Mouse (Mus musculus): Measurements from ENCODE around the gene Klf11. TPM values are rescaled to one million over a fixed set of nuclear protein-coding genes. Genes with fewer than 3 reads are reported as not detected.
"Not testable (repeated sequence)": the region's sequence is repeated elsewhere in the genome, so short reads cannot be mapped to it uniquely, and the experiment has no call there.

Klf11 gene
- 1 to 10 TPM; 8.3 to 9.0 TPM for total RNA-seq (2021)

- DNase-seq (ENCODE audit: extremely low spot score in 1 of 2, low spot score in 2 of 2): peak; percentile 95 to 99
- intact Hi-C loops (cut with DNase I): no loop called here
Observed at GRCm38 (mm10) chr12:24651063-24651557, at the start of gene Klf11. Gene Klf11, plus strand, starts transcription at chr12:24651274.

- intact Hi-C loops (cut with DNase I): loop anchor here (5.0 kb wide), 1 partner anchor 86 kb away; no protein-coding TSS in a partner anchor
- peak; percentile 38 to 83 for DNase-seq (ENCODE audit: extremely low spot score in 1 of 2, low spot score in 2 of 2)
Observed at GRCm38 (mm10) chr12:24603266-24603665, 47.8 kb upstream of the Klf11 start.

DNA sequence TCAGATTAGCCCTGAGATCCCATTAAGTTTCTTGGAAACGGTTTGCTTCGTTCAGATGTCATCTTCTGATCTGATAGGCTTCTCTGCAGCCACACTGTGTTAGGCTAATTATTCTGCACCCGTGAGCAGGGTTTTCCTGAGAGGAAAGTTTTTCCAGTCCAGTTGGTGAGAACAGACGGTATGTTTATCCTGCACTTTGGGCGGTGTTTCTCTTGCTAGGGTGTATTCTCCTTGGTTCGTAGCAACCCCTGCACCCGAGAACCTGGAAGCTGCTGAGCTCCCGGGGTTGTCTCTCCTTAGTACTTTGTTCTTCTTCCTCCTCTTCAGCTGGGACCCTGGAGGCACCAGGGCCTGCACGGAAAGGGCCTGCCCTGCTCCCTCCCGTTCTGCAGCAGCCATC is 44.9 kb upstream of the Klf11 start:
- DNase-seq (ENCODE audit: extremely low spot score in 1 of 2, low spot score in 2 of 2): no peak
- intact Hi-C loops (cut with DNase I): loop anchor here (5.0 kb wide), 1 partner anchor 76 kb away; the partner anchor contains the start of gene Cys1

GRCm38 (mm10) chr12:24612591-24612990 is 38.5 kb upstream of the Klf11 start:
- no peak for DNase-seq (ENCODE audit: extremely low spot score in 1 of 2, low spot score in 2 of 2)
- intact Hi-C loops (cut with DNase I): no loop called here

- intact Hi-C loops (cut with DNase I): no loop called here
- no peak for DNase-seq (ENCODE audit: extremely low spot score in 1 of 2, low spot score in 2 of 2)
Observed at GRCm38 (mm10) chr12:24614452-24615075, 36.5 kb upstream of the Klf11 start.

DNA sequence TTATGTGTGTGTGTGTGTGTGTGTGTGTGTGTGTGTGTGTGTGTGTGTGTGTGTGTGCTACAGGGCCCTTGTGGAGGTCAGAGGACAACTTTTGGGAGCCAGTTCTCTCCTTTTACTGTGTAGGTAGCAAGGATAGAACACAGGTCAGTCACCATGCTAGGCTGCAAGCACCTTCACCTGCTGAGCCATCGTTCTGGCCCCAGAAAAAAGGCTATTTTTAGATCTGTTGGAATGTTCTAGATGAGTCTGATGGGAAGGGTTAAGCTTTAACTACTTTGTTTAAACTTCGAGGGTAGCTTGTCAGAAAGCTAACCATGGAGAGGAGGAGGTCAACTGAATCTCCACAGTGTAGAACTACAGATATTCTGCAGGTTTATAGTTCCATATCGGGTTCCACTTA is 35.9 kb upstream of the Klf11 start:
- DNase-seq (ENCODE audit: extremely low spot score in 1 of 2, low spot score in 2 of 2): no peak
- intact Hi-C loops (cut with DNase I): no loop called here

DNA sequence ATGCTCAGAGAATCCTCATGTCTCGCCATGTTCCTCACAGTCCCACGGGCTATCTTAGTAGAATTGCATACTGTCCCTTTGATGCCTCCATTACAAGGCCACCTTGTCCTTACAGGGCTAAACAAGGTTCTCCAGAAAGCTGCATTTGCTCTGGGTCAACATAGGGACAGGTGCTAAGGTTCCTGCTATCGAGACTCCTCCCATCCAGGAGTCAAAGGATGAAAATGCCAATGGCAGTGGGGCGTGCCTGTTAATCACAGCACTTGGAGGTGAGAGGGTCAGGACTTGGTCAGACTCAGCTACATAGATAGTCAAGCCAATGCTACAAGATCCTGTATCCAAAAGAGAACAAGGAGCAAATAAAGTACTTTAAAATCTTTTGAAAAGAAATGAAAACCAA is 31.6 kb upstream of the Klf11 start:
- no peak for DNase-seq (ENCODE audit: extremely low spot score in 1 of 2, low spot score in 2 of 2)
- intact Hi-C loops (cut with DNase I): no loop called here

GRCm38 (mm10) chr12:24623486-24624251 is 27.4 kb upstream of the Klf11 start:
- peak in 1 of 2 experiments; percentile 38 for DNase-seq (ENCODE audit: extremely low spot score in 1 of 2, low spot score in 2 of 2)
- intact Hi-C loops (cut with DNase I): no loop called here

DNA sequence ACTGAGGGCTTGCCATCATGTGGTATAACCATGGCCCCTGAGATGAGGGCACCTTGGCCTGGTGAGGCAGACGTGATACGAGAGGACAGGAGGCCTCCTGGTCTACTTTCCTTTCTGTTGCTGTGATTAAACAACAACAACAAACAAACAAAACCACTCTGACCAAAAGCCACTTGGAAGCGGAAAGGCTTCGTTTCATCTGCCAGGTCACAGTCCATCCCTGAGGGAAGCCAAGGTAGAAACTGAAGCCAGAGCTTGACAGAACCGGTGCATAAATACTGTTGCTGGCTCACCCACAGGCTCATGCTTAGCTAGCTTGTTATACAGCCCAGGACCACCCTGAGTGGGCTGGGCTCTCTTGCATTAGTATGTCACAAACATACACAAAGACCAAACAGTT is 24.7 kb upstream of the Klf11 start:
- DNase-seq (ENCODE audit: extremely low spot score in 1 of 2, low spot score in 2 of 2): no peak
- intact Hi-C loops (cut with DNase I): no loop called here

DNA sequence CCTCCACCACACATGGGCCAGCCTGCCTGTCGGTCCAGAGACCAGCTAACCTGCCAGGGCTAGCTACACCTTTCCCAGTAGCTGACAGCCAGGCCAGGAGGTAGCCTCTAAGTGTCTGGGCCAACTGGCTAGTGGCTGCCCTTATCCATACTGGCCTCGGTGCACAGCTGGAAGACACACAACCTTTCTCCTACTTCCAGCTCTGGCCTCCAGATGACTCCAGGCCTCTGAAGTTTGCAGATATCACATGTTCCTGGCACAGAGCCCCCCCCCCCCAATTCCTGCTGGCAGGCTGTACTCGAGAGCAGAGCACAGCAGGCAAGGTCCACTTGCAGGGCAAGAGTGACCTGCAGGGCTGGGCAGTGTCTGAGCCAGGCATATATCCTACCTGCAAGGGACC is 23.9 kb upstream of the Klf11 start:
- DNase-seq (ENCODE audit: extremely low spot score in 1 of 2, low spot score in 2 of 2): no peak
- intact Hi-C loops (cut with DNase I): no loop called here

GRCm38 (mm10) chr12:24630220-24630619 is 20.9 kb upstream of the Klf11 start:
- no peak for DNase-seq (ENCODE audit: extremely low spot score in 1 of 2, low spot score in 2 of 2)
- intact Hi-C loops (cut with DNase I): no loop called here

GRCm38 (mm10) chr12:24632404-24632803 is 18.7 kb upstream of the Klf11 start:
- intact Hi-C loops (cut with DNase I): no loop called here
- DNase-seq (ENCODE audit: extremely low spot score in 1 of 2, low spot score in 2 of 2): no peak

GRCm38 (mm10) chr12:24633753-24634191 is 17.3 kb upstream of the Klf11 start:
- DNase-seq (ENCODE audit: extremely low spot score in 1 of 2, low spot score in 2 of 2): peak in 1 of 2 experiments; percentile 58
- intact Hi-C loops (cut with DNase I): no loop called here

DNA sequence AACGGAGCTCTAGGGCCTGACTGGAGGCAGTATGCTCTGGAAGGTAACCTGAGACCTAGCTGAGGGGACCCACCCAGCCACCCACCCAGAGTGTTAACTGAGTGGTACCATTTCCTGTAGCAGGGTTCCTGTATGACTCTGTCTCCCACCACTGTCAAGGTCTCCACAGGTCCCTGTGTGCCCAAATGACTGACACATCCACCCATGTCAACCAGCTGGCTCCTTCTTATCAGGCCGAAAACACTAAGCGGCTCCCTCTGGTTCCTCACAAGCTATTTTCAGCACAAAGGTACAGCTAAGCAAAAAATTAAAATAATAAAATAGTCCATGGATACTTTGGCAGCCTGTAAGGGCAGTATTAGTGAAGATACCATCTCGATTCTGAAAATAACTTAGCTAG is 16.9 kb upstream of the Klf11 start:
- DNase-seq (ENCODE audit: extremely low spot score in 1 of 2, low spot score in 2 of 2): no peak
- intact Hi-C loops (cut with DNase I): no loop called here

DNA sequence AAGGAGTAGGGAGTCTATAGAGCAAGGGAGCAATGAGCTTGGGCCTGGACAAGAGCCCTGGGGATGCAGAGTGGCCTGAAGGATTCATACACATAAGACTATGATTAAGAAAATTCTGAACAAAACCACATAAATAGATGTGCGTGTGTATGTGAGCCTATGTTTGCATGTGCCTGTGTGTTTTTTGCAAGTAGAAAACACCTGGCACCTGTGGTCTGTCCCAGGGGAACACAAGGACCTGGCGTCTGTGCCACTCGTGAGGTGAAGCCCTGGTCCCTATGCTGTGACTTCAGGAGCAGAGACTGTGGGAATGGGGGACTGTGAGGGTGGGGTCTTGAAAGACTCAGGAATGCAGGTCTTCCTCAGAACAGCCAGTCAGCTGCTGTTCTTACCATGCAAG is 16.4 kb upstream of the Klf11 start:
- no peak for DNase-seq (ENCODE audit: extremely low spot score in 1 of 2, low spot score in 2 of 2)
- intact Hi-C loops (cut with DNase I): no loop called here

DNA sequence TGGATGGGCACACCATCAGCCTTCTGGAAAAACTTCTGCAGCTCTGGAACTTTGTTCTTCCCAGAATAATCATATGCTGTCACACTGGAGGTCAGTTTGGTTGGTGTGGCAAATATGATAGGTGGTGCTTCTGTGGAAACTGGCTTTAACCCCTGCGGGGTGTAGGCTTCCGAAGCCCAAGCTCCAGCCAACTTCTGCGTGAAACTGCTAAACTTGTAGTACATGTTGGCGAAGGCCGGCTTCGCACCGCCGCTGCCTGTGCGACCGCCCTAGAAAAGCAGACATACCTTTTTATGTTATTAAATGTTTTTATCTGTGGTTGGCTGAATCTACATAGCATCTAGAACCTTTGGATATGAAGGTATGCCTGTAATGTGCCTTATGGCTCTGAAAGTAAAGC is 12.3 kb upstream of the Klf11 start:
- intact Hi-C loops (cut with DNase I); DNase-seq (ENCODE audit: extremely low spot score in 1 of 2, low spot score in 2 of 2): not testable (repeated sequence)

DNA sequence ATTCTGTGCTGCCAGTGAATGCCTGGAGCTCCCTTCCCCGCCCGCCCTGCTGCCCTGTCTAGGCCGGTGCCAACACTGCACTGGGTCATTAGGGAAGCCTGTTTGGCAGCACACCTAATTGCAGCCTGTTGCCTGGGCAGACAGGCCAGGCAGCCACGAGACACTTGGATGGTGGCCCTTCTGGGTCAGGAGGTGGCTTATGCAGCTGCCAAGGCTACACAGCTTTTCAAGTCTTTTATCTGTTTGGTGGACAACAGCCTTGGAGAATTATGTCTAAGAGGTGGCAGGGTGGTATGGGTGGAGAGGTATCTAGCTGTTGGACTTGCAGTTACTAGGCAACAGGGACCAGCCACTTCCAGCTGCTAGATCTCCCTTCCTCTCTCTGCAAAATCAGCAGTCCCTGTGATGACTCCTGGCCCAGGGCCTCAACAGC is 8.7 kb upstream of the Klf11 start:
- peak; percentile 69 to 80 for DNase-seq (ENCODE audit: extremely low spot score in 1 of 2, low spot score in 2 of 2)
- intact Hi-C loops (cut with DNase I): no loop called here

DNA sequence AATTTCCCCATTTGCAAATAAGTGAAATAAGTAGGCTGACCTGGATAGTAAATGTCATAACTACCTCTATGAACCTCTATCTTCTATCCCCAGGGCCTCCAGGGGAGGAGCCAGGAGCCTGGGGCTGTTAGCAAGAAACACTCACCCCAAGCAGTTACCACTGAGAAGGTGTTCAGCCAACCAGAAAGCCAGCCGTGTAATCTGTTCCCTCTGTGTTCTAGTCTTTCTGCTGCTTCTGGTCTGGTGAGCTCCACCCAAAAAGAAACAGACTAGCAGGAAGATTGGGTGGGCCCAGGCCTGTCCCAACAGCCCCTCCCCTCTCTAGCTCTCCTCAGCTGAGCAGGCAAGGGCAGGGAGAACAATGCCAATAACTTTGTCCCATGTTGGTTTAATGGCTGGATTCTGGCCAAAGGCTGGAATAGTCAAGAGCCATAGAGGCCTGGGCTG is 6.9 kb upstream of the Klf11 start:
- peak in 1 of 2 experiments; percentile 42 for DNase-seq (ENCODE audit: extremely low spot score in 1 of 2, low spot score in 2 of 2)
- intact Hi-C loops (cut with DNase I): no loop called here

DNA sequence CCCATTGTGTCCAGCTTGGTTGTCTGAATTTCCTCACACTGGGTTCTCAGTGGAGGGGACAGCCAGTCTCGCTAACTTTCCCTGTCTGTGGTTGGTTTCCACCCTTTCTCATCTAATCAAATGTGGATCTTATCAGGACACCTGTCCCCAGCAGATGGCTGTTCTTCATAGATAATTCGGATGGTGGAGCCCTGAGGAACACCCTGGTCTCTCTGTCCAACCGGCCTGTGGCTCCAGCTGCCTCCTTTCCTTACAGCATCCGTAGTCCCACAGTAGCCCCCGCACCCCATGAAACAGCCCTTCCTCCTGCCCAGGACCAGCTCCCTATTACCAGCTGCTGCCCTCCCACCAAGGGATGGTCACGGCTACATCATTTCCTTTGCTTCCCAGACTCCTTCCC is 5.2 kb upstream of the Klf11 start:
- intact Hi-C loops (cut with DNase I): no loop called here
- DNase-seq (ENCODE audit: extremely low spot score in 1 of 2, low spot score in 2 of 2): no peak

GRCm38 (mm10) chr12:24648094-24648493 is 3.0 kb upstream of the Klf11 start:
- DNase-seq (ENCODE audit: extremely low spot score in 1 of 2, low spot score in 2 of 2): no peak
- intact Hi-C loops (cut with DNase I): no loop called here

Data from left cerebral cortex, postnatal 10 days (tissue).